Mouse (Mus musculus) stomach, postnatal 0 days (tissue): ENCODE measurements around the gene Sh3bgrl2.

ENCODE experiments used
- CTCF ChIP-seq: IDR thresholded peaks from 2 replicates; pipeline ENCODE4 v1.5.1; 2016; ENCODE audit warnings: antibody characterized with exemption, low read depth, mild to moderate bottlenecking, moderate library complexity
- EP300 ChIP-seq: optimal IDR thresholded peaks from 2 replicates; pipeline ENCODE3; 2016; ENCODE audit warnings: antibody characterized with exemption

GRCm38 (mm10) chr9:83616586-83617081, 68.5 kb downstream of the Sh3bgrl2 start:
- no peak for TF ChIP-seq EP300
- TF ChIP-seq CTCF = no peak
